Mouse (Mus musculus) retina, postnatal 1 day (tissue): ENCODE results near the gene Ranbp3l.

Source experiments
- DNase-seq: peaks from one replicate; pipeline ENCODE4 v3.0.0-alpha.2; 2012

Ranbp3l gene

DNA sequence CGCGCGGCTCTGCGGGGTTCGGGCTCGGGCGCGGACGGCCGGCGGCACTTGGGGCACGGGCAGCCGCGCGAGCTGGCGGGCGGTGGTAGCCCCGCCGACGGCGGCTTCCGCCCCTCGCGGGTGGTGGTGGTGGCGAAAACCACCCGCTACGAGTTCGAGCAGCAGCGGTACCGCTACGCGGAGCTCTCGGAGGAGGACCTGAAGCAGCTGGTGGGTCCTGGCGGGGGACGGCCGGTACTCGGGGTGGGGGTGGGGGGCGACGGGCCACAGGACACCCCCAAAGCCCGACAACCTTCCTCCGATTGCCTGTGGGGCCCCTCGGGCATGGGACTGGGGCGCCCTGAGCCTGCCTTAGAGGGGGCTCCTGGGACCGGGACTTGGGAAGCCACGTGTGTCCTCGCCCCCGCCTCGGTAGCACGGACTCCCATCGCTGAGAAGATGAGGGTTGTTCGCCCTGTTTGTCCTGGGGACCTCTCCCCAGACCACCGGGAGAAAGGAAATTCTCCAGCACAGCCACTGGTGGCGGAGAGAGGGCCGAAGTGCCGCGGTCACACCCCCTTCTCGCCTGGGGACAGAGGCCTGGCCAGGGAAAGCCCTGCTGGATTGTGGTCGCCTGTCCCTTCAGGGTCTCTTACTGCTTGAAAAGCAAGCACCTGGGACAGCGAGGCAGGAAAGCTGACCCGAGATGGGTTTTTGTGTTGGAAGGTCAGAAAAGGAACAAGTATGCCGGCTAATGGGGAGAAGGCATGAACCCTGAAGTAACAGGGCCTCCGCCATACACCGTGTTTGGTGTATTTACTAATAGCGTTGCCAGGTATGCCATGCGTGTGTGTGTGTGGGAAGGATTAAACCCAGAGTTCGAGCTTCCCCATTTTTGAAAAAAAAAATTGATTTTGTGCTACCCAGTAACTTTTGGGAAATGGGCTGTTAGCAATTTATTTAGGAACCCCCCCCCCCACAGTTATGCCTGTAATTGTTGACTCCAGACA lies 104.1 kb downstream of the Ranbp3l start:
- peak; percentile 64 for DNase-seq

DNA sequence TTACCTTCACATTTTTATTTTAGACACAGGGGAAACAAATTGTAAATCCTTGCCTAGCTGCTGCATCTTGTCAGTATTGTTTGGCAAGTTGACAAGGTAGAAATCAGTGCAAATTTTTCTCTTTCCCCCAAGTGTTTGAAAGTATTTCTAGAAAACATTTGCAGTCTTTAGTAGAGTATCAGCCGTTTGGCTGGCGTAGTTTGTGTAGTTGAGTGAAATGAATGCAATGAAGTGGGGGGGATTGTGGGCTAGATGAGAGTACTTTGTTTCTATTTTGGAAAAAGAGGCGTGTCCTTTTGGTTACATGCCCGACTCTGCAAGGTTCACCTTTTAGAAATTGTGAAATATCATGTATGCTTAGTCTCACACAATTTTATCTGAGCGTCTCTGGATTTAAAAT lies 104.9 kb downstream of the Ranbp3l start:
- no peak for DNase-seq

DNA sequence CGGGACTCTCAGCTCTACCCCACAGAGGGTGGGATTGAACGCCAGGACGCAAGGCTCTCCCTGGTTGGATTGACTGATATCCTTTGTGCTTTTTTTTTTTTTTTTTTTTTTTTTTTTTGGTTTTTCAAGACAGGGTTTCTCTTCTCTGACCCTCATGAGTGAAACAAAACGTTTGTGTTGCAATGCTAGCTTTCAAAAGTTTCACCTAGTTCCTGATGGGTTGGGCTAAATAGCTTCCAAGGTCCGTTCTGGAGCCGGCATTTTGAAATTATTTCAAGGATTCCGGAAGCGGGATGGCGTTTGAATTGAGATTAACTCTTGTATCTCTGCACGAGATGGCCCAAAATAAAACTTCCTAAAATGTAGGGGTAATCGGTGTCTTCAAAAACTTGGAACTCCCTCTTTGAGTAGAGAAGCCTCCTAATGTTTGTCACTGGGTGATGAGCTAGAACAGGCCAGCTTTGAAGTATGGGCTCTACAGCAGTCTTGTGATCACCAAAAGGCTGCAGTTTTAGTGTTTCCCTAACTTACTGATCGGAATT lies 105.4 kb downstream of the Ranbp3l start:
- no peak for DNase-seq

DNA sequence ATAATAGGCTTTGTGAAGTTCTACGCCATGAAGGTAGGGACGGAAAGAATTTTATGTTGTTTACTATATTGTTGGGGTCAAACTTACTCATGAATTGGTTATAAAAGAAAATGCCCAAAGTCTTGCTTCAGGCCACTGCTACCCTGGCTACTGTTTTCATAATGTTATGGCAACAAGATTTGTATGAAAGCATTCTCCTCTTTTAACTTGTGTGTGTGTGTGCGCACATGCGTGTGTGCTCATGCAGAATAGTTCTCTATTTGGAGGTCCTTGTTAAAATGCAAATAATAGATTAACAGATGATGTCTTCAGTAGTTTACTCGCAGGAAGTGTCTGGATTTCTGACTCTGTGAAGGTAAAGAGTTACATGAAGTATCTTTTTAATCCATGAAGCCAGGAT lies 105.9 kb downstream of the Ranbp3l start:
- no peak for DNase-seq

DNA sequence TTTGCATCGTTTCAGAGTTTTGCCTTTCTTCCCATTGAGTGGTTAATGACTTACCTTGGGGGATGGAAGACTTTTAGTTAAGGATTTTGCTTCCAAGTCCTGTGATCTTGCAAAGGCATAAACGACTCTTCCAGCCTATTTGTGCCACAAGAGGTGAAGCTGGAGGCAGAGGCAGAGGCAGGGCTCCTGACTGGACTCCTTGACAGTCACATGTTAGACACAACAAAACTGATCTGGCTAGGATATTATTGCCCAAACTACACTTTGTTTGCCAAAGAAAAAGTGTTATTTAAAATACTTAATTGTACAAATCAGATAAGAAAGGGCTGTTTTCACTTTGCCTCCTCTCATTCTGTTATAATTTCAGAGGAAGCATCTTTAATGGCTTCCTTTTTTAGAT lies 106.4 kb downstream of the Ranbp3l start:
- no peak for DNase-seq

DNA sequence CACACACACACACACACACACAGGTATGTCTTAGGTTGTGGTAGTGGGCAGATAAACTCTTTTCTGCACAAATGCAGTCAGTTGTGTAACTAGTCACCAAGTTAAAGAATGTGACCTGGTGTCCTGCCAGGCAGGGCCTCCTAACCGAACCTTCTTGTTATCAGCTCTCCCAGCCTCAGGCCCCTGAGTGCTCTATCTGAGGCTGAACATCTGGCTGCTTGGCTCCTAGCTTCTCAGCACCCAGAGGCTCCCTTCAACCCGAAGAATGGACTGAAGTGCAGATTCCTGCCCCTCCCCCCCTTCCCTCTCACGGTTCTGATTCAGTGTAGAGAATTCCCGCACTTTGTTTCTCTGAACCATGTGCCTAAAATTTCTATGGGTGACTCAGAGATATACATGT lies 106.9 kb downstream of the Ranbp3l start:
- DNase-seq = no peak

DNA sequence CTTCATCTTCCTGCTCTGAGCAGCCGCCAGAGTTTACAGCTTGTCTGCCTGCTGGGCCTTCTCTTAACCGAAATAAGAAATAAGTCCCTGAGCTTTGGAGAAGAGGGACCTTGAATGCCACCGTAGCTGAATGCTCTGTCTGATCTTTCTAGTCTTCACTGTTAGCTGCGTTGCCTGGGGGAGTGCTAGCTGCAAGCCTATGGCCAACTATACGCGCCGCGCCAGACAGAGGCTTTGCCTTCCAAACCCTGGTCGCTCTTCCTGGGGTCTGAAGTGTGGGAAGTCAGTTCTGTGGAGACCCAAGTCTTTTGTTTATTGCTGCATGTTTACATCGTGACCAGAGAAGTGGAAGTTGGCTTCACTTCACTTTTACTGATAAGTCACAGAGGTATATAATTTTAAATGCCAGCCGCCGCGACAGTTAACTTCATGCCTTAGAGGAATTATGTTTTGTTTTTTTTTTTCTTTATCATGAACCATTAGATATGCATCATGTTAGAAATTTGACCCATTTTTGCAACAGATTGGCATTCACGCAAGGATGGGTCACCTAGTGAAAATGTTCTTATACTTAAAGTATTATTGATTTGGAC lies 108.0 kb downstream of the Ranbp3l start:
- no peak for DNase-seq

DNA sequence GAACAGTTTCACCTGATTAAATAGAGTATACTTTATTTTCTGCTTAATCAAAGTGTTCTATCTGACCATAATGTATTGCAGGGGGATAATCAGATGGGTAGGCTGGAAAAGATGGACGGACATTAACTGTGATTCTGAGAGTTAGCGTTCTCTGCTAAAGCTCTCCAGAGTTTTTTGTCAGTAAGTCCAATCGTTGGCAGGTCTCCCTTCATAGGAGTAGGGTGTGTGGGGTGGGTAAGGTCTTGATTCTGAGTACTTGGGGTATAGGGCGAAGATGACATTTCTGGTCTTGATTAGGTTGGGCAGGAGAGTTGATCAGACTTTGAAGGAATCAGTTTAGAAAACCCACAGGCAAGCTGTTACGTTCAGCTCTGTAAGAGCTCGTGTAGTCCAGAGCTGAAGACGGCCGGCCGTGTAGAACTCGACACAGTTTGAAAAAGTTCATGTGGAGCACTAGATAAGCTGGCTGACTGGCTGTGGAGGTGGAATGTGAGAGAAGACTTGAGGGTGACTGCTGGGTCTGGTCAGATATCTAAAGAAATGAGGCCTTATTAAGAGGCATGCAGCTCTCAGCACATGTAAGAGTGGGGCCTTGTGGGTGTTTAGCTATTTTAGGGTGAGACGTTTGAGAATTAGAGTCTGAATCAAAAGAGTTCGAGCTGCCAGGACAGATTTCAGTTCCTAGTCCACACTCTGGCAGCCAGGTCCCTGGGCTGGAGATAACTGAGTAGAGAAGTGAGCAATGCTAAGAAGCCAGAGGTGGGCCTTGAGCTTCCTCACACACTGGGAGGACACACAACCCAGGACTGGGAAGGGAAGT lies 110.9 kb downstream of the Ranbp3l start:
- DNase-seq = no peak

DNA sequence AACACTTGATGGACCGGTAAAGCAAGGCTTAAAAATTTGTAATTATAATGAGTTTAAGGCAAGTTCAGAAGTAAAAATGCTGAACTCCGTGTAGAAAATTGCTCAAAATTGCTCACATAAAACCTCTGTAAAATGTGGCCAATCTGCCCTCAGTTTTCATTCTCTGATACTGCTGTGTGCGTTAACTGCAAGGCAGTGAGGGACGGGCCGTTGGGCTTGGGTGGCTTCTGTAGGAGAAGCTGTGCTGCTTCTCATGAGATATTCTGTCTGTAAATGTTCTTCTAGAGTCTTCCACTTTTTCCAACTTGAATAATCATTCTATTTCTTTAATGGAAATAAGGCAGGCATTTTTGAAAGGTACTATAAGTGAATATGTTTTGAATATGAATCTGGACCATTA lies 111.9 kb downstream of the Ranbp3l start:
- no peak for DNase-seq

DNA sequence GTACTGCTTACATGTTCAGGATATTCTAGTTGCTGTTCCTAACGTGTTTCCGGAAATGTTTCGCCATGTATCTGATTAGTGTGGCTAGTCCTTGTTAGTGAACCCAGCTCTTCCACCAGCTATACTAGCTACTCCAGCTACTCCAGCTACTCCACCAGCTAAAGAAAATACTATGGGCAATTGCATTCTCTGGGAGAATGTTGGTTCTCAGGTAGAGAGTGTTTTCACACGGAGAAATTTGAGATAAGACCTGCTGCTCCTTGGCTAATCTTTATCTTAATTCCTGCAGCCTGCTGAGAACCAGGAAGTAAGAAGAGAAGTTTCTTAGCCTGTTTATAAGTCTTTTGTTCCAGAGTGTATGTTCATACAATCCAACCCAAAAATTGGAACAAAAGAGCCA lies 112.5 kb downstream of the Ranbp3l start:
- no peak for DNase-seq

DNA sequence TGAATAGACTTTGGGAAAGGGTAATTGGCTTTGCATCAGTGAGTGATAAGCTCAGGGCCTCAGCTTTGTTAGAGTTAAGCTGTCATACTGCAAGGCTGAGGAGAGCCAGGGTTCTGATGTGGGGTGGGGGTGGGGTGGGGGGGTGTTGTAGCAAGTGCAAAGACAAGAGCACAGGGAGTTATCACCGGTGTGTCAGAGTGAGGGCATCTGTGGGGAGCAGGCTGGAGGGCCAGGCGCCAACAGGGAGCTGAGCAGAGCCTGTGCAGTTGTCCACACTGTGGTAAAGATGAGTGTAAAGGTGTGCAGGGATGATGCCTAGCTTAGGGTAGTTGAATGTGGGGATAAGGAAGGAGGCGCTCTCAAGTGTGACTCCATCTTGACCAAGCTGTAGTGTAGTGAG lies 113.5 kb downstream of the Ranbp3l start:
- DNase-seq = no peak

DNA sequence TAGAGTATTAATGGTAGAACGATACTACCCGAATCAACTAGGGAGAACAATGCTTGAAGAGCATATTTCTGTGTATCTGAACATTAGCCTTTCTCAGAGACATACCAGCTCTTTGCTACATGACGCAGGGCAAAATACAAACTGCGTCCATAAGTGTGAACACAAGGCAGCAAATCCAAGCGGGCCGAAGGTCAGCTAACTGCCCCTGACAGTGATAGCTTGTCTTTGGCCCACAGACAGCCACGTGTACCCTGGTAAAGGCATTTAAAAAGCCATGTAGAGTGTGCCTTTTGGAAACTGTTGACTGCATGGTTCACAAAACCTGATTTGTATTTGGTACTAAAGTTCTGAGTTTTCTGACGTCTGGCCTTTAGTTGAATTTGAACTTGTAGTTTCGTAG lies 115.0 kb downstream of the Ranbp3l start:
- DNase-seq = no peak

DNA sequence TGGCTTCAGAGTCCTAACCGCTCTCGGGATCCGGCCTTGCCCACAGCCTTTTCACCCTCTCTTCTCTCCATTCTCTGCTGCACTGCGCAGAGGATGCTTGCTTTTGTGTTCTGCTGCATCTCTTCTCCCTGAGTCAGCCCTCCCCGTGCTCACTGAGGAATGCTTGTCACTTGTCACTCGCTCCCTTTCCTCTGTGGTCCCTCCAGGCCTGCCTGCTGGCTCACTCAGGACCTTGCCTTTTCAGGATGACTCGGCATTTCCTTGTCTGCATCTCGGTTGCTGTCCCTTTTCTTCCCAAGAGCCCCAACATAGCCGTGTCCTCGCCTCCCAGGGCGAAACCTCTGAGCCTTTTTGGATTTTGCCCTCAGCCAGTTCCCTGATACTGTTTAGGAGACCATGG lies 119.1 kb downstream of the Ranbp3l start:
- peak; percentile 22 for DNase-seq

DNA sequence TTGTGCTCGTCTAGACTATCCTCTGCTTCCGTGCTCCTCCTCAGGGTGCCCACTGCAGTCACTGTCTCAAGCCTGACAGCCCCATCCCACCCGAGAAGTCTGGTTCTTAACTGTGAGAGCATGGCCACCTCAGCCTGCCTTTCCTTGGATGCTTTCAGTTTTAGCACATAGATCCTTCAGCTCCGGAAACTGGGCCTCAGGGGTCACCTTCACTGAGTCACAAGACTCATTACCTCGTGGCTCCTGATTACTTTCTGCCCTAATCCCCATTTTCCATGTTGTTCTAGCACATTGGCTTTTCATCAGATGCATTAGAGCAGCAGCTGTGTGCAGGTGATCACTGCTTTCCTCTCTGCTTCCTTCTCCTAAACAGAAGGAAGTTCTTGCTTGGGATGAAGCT lies 119.7 kb downstream of the Ranbp3l start:
- no peak for DNase-seq

DNA sequence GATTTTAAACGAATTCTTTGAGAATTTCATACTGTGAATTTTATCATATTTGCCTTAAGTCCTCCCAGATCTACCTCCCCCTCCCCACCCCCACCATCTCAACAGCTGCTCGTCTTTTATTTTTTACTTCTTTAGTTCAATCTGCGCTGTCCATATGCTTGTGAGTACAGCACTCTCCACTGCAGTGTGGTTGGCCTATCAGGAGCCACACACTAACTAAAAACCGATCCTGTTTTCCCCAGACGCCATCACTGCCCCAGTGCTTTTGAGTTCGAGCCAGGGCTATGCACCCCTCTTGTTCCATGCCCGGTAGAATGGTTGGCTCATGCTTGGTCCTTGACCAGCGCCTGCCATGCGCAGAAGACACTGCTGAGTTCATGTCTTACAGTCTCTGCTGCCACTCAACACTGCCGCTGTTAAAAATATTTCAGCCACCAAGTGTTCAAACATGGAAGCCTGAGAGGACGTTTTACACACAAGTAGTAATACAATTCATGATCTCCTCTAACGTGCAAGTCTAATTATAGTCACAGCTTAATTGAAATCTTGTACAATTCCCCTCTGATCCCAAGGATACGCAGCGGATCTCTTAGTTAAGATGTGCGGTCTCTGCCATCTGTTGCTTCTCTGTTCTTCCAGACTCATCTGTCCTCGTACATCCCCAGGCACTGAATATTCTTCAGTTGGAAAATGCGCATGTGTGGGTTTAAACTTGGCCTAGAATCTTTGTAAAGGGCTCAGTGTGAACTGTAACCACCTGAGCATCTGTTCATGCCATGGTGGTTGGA lies 120.3 kb downstream of the Ranbp3l start:
- DNase-seq = peak; percentile 56

DNA sequence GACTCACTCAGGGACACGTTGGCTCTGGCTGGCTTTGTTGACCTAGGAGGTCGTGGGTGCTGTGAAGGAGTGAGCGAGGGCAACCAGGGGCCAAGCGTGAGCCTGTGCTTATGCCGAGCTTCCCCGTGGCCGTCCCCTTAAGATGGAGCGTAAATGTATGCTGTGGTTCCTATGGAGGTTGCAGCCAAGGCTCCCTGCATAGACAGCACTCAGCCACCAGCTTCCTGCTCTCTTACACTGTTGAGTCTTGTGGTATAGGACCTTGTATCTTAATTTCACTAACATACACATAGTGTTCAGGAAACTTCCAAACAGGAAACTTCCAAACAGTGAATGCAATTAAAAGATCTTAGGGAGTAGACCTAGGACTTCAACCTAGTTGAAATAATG lies 120.9 kb downstream of the Ranbp3l start:
- no peak for DNase-seq

DNA sequence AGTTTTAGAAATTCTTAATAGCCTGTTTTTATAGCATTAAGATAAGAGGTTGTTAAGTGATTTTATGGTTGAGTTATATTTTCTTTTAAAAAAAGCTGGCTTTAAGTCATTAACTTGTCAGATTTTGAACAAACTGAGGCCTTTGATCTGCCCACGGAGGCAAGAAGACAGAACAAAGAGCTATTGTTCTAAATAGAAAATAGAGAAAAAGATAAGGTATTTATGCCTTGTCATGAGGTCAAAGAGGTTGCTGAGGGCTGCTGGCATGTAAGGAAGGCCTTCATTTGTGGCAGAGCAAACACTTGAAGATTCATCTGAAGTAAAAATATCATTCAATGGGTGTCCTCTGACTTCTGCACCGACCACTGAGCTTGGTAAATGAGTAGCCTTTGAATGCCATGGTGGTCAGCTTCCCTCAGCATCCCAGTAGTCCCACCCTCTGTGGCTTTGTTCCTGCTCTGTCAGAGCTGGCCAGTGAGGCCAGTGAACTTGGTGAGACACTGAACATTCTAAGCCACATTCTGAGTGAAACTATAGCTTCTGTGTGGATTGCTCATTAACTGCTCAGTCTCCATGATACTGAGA lies 121.5 kb downstream of the Ranbp3l start:
- no peak for DNase-seq

DNA sequence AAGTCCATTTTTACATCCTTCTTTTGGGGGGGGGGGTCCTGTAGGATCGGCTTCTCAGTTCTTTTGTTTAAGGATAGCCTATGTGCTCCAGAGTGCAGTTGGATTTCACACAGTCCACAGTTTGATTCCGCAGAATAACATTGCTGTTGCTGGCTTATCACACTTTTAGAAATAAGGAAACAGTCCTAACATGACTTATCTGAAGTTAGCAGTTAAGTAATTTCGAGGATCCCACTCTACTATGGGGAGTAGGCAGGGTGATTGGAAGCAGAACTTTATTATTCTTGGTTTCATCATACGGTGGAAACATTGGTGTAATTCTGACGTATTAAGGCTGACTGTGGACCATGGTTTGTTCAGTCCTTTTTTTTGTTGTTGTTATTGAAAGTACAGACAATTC lies 122.9 kb downstream of the Ranbp3l start:
- DNase-seq = no peak

DNA sequence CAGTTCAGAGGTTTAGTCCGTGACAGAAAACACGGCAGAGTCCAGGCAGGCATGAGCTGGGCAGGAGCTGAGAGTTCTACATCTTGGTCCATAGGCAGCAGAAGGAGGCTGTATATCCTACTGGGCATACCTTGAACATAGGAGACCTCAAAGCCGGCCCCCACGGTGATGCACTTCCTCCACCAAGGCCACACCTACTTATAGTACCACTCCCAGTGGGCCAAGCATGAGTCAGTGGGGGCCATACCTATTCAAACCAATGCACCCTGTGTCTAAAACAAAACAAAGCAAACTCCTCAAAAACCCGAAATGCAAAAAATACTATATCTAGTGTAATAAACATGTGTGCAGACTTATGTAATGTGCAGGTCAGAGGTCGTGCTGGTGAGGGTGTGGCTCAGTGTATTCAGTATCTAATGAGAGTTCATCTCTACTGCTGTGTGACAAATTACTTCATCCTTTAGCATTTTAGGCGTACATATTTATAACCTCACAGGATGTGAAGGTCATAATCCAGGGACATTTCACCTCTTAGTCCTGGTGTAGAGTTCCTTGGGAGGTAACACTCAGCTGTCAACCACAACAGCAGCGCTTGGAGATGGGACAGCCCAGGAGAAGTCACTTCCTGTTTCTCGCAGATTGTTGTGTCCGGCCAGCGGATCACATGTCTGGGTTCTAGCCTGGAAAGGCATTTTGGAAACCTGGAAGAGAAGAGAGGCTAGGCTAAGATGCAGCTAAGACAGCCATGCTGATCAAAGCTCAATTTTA lies 126.0 kb downstream of the Ranbp3l start:
- no peak for DNase-seq

DNA sequence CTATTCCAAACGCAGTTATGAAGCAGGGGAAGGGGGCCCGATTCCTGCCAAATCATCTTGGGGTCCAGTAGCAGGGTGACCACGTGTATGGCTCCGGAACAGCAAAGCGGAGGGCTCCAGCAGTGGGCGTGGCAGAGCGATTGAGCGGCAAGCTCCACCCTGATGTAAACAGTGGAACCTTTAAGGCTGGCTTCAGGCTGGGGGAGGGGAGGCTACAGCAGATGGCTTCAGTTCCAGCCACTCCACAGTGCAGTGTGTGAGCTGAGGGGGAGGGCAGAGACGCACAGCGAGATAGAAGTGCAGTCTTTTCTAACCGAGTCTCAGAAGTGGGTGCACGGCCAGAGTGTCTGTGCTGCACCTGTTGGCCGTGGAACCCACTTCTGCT lies 126.6 kb downstream of the Ranbp3l start:
- DNase-seq = peak; percentile 70

DNA sequence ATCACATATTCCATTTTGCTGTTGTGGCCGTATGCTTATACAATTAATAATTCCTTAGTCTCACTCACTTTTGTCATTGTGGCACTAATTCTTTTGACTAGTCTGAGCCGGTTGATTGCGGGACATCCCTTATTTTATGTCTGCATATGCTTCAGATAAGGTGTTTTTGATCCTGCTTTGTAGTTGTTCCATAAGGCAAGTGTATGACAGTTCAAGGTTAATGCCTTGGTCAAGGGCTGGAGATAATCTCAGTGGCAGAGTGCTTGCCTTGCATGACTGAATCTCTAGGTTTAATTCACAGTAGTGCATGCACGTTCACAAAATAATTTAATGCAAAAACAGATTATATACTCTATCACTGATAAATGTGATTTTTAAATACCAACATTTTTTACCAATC lies 129.1 kb downstream of the Ranbp3l start:
- DNase-seq = peak; percentile 42
